Mouse (Mus musculus): ENCODE data around the gene Rgs14. TPM values are rescaled to one million over a fixed set of nuclear protein-coding genes. Genes with fewer than 3 reads are reported as not detected.

Rgs14 gene
- polyA plus RNA-seq, 2 experiments = 1.6 to 1.7 TPM

DNA sequence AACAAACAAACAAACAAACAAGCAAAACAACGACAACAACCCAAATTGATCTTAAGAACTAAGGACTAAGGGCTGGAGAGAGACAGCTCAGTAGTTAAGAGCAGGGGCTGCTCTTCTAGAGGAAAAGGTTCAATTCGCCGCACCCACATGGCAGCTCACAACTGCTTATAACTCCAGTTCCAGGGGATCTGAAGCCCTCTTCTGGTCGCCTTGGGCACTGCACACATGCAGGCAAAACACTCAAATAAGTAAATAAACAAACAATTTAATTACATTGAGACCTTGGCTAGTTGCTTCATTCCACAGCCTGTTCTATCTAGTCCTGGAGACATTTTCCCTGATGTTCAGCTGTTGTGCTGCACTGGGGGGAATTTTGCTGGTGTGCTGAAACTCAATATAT is 23.4 kb downstream of the Rgs14 start:
- no peak overlapping the region for H3K9ac ChIP-seq (replicated peaks)
- no peak for ATAC-seq (ENCODE audit: insufficient read depth)
- no peak overlapping the region for H3K4me3 ChIP-seq (ENCODE audit: insufficient read depth in 1 of 2, low read depth in 2 of 2, low read length in 2 of 2)
- H3K4me1 ChIP-seq (replicated peaks; ENCODE audit: control insufficient read depth in 2 of 2, insufficient read depth in 2 of 2, low read length in 1 of 2) = peaks cover 0 to 4% of the 10 kb centered on the region in 2 experiments; a peak in 1 of 4 replicates
- TF ChIP-seq EP300 (IDR thresholded peaks at IDR 0.05; ENCODE audit: low read depth) = no peak
- TF ChIP-seq CTCF (IDR thresholded peaks at IDR 0.05; ENCODE audit: low read depth) = peak; percentile 73
- no peaks in the 10 kb centered on the region; the same call in 1 of the 2 replicates for H3K27me3 ChIP-seq (ENCODE audit: control insufficient read depth, insufficient read depth, low read length)
- WGBS (ENCODE audit: insufficient replicate concordance) = 55% methylated on average over 4 of the region's 4 CpGs
- peak in 1 of 3 experiments; percentile 27 for DNase-seq (ENCODE audit: low read depth in 3 of 3, low spot score in 3 of 3)
- no peaks in the 10 kb centered on the region for H3K36me3 ChIP-seq (replicated peaks; ENCODE audit: control insufficient read depth, insufficient read depth, low read depth)
- no peaks in the 10 kb centered on the region for H3K9me3 ChIP-seq (ENCODE audit: control insufficient read depth, low read length)
- H3K4me2 ChIP-seq (ENCODE audit: low read depth) = no peak overlapping the region
- H3K27ac ChIP-seq = no peak overlapping the region

- H3K27ac ChIP-seq = no peak within 1 kb of the TSS
- WGBS (ENCODE audit: insufficient replicate concordance) = 50% methylated on average over 1 of the region's 1 CpGs
- no peaks in the 10 kb centered on the region; the same call in 1 of the 2 replicates for H3K27me3 ChIP-seq (ENCODE audit: control insufficient read depth, insufficient read depth, low read length)
- TF ChIP-seq CTCF (IDR thresholded peaks at IDR 0.05; ENCODE audit: low read depth) (no peak), EP300 (IDR thresholded peaks at IDR 0.05; ENCODE audit: low read depth) (no peak)
- H3K9me3 ChIP-seq (ENCODE audit: control insufficient read depth, low read length) = no peaks in the 10 kb centered on the region
- ATAC-seq (ENCODE audit: insufficient read depth) = no peak
- no peaks in the 10 kb centered on the region for H3K36me3 ChIP-seq (replicated peaks; ENCODE audit: control insufficient read depth, insufficient read depth, low read depth)
- no peak within 1 kb of the TSS for H3K4me2 ChIP-seq (ENCODE audit: low read depth)
- H3K4me3 ChIP-seq (ENCODE audit: insufficient read depth in 1 of 2, low read depth in 2 of 2, low read length in 2 of 2) = no peak within 1 kb of the TSS
- no peak for DNase-seq (ENCODE audit: low read depth in 3 of 3, low spot score in 3 of 3)
- peaks cover 0 to 2% of the 10 kb centered on the region in 2 experiments; a peak in 1 of 4 replicates for H3K4me1 ChIP-seq (replicated peaks; ENCODE audit: control insufficient read depth in 2 of 2, insufficient read depth in 2 of 2, low read length in 1 of 2)
- no peak within 1 kb of the TSS for H3K9ac ChIP-seq (replicated peaks)
Observed at GRCm38 (mm10) chr13:55398088-55398487, 28.6 kb downstream of the Rgs14 start, which contains the start of gene Slc34a1. Gene Slc34a1 (plus strand): TSS chr13:55398187.

GRCm38 (mm10) chr13:55399300-55400038 is 29.9 kb downstream of the Rgs14 start:
- no peak overlapping the region for H3K4me2 ChIP-seq (ENCODE audit: low read depth)
- H3K4me1 ChIP-seq (replicated peaks; ENCODE audit: control insufficient read depth in 2 of 2, insufficient read depth in 2 of 2, low read length in 1 of 2) = no peaks in the 10 kb centered on the region
- no peak overlapping the region for H3K9ac ChIP-seq (replicated peaks)
- no peak overlapping the region for H3K4me3 ChIP-seq (ENCODE audit: insufficient read depth in 1 of 2, low read depth in 2 of 2, low read length in 2 of 2)
- no peak for ATAC-seq (ENCODE audit: insufficient read depth)
- H3K9me3 ChIP-seq (ENCODE audit: control insufficient read depth, low read length) = no peaks in the 10 kb centered on the region
- 28% methylated on average over 5 of the region's 5 CpGs for WGBS (ENCODE audit: insufficient replicate concordance)
- H3K27ac ChIP-seq = no peak overlapping the region
- H3K36me3 ChIP-seq (replicated peaks; ENCODE audit: control insufficient read depth, insufficient read depth, low read depth) = no peaks in the 10 kb centered on the region
- peaks cover 4% of the 10 kb centered on the region for H3K27me3 ChIP-seq (ENCODE audit: control insufficient read depth, insufficient read depth, low read length)
- TF ChIP-seq EP300 (IDR thresholded peaks at IDR 0.05; ENCODE audit: low read depth) = no peak
- TF ChIP-seq CTCF (IDR thresholded peaks at IDR 0.05; ENCODE audit: low read depth) = no peak
- no peak for DNase-seq (ENCODE audit: low read depth in 3 of 3, low spot score in 3 of 3)

DNA sequence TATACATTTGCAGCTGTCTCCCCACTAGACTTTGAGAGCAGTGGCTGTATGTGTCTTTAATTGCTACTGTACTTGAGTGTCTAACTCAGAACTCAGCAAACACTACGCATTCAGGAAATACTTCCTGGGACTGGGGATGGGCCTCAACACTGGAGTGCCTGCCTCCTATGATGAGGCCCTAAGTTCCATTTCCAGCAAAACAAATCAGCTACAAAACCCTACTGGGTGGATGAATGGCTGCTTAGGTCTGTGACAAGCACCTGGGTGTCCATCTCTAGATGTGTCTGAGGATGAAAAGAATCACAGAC is 30.5 kb downstream of the Rgs14 start:
- no peak for DNase-seq (ENCODE audit: low read depth in 3 of 3, low spot score in 3 of 3)
- Histone ChIP-seq H3K4me2 (ENCODE audit: low read depth) (no peak overlapping the region), H3K4me1 (replicated peaks; ENCODE audit: control insufficient read depth in 2 of 2, insufficient read depth in 2 of 2, low read length in 1 of 2) (no peaks in the 10 kb centered on the region), H3K9ac (replicated peaks) (no peak overlapping the region), H3K27me3 (ENCODE audit: control insufficient read depth, insufficient read depth, low read length) (peaks cover 4% of the 10 kb centered on the region), H3K36me3 (replicated peaks; ENCODE audit: control insufficient read depth, insufficient read depth, low read depth) (no peaks in the 10 kb centered on the region), H3K4me3 (ENCODE audit: insufficient read depth in 1 of 2, low read depth in 2 of 2, low read length in 2 of 2) (no peak overlapping the region), H3K27ac (no peak overlapping the region), H3K9me3 (ENCODE audit: control insufficient read depth, low read length) (no peaks in the 10 kb centered on the region)
- WGBS (ENCODE audit: insufficient replicate concordance) = 70% methylated on average over 1 of the region's 1 CpGs
- TF ChIP-seq EP300 (IDR thresholded peaks at IDR 0.05; ENCODE audit: low read depth) (no peak), CTCF (IDR thresholded peaks at IDR 0.05; ENCODE audit: low read depth) (no peak)
- ATAC-seq (ENCODE audit: insufficient read depth) = no peak

DNA sequence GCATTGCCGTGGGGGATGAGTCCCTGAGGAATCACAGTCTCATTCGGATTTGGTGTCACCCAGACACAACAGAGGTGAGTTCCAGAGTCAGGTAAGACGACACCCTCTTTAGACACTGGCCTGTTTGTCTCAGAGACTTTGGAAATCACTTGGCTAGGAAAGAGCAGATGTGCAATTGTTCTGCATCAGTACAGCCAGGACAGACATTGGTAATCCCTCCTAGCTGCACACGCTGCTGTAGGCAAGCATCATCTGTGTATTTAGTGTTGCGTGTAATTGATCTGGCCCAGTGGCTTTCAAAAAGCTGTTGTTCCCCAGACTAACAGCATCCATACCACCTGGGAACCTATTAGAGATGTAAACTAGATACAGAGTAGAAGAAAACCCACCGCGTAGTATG is 33.7 kb downstream of the Rgs14 start:
- TF ChIP-seq CTCF (IDR thresholded peaks at IDR 0.05; ENCODE audit: low read depth) (no peak), EP300 (IDR thresholded peaks at IDR 0.05; ENCODE audit: low read depth) (no peak)
- H3K4me1 ChIP-seq (replicated peaks; ENCODE audit: control insufficient read depth in 2 of 2, insufficient read depth in 2 of 2, low read length in 1 of 2) = 0 out of 4 replicates have a peak, but pooled peaks cover 0 to 2% of the 10 kb centered on the region in 2 experiments
- H3K36me3 ChIP-seq (replicated peaks; ENCODE audit: control insufficient read depth, insufficient read depth, low read depth) = no peaks in the 10 kb centered on the region
- H3K9me3 ChIP-seq (ENCODE audit: control insufficient read depth, low read length) = no peaks in the 10 kb centered on the region
- 62% methylated on average over 7 of the region's 7 CpGs for WGBS (ENCODE audit: insufficient replicate concordance)
- DNase-seq (ENCODE audit: low read depth in 3 of 3, low spot score in 3 of 3) (no peak), ATAC-seq (ENCODE audit: insufficient read depth) (no peak)
- H3K4me3 ChIP-seq (ENCODE audit: insufficient read depth in 1 of 2, low read depth in 2 of 2, low read length in 2 of 2) = no peak overlapping the region
- no peak overlapping the region for H3K4me2 ChIP-seq (ENCODE audit: low read depth)
- H3K9ac ChIP-seq (replicated peaks) = no peak overlapping the region
- no peak overlapping the region for H3K27ac ChIP-seq
- peaks cover 11% of the 10 kb centered on the region for H3K27me3 ChIP-seq (ENCODE audit: control insufficient read depth, insufficient read depth, low read length)

All from liver, embryonic 14.5 days (tissue).